Mouse (Mus musculus): ENCODE data around the gene Fggy. TPM values are rescaled to one million over a fixed set of nuclear protein-coding genes. Genes with fewer than 3 reads are reported as not detected.

Fggy gene
- polyA plus RNA-seq, 1 experiment from 2014 or later, result 5.6 TPM

DNA sequence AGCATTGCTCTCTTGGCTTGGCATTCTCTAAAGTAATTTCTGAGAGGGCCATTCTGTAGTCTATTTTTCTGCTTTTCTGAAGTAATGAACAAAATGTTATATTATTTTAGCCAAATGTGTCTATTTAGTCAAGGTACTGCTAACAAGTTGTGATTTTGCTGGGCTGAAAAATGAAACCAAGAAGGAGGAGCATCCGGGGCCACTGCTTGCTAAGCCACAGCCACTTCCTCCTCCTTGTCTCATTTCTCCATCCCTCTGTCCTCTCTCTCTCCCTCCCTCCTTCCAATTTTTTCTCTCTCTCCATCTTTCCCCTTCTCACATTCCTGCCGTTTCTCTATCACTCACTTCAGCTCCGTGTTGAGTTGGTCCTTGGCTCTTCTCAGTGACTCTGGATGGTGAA, 67.4 kb downstream of the Fggy start:
- WGBS, result 89% methylated on average over 3 of the region's 3 CpGs
- Histone ChIP-seq H3K9me3 (ENCODE audit: control insufficient read depth, low read length) (no peaks in the 10 kb centered on the region), H3K4me2 (ENCODE audit: low read length) (no peak overlapping the region), H3K27ac (ENCODE audit: low read length) (no peak overlapping the region), H3K9ac (replicated peaks; ENCODE audit: low read depth, low read length) (no peak overlapping the region), H3K27me3 (replicated peaks; ENCODE audit: control insufficient read depth, insufficient read depth, low read length) (no peaks in the 10 kb centered on the region), H3K4me3 (replicated peaks; ENCODE audit: low read length) (no peak overlapping the region), H3K36me3 (ENCODE audit: control insufficient read depth, insufficient read depth) (no peaks in the 10 kb centered on the region), H3K4me1 (replicated peaks; ENCODE audit: control insufficient read depth, insufficient read depth, low read length) (no peaks in the 10 kb centered on the region)
- ATAC-seq, result no peak

GRCm38 (mm10) chr4:95625651-95626050, 68.3 kb downstream of the Fggy start:
- no peaks in the 10 kb centered on the region for H3K27me3 ChIP-seq (replicated peaks; ENCODE audit: control insufficient read depth, insufficient read depth, low read length)
- H3K9me3 ChIP-seq (ENCODE audit: control insufficient read depth, low read length), result no peaks in the 10 kb centered on the region
- no peak overlapping the region for H3K4me3 ChIP-seq (replicated peaks; ENCODE audit: low read length)
- H3K4me2 ChIP-seq (ENCODE audit: low read length), result no peak overlapping the region
- no peak overlapping the region for H3K9ac ChIP-seq (replicated peaks; ENCODE audit: low read depth, low read length)
- 72% methylated on average over 4 of the region's 4 CpGs for WGBS
- no peak for ATAC-seq
- H3K27ac ChIP-seq (ENCODE audit: low read length), result no peak overlapping the region
- no peaks in the 10 kb centered on the region for H3K36me3 ChIP-seq (ENCODE audit: control insufficient read depth, insufficient read depth)
- H3K4me1 ChIP-seq (replicated peaks; ENCODE audit: control insufficient read depth, insufficient read depth, low read length), result no peaks in the 10 kb centered on the region

DNA sequence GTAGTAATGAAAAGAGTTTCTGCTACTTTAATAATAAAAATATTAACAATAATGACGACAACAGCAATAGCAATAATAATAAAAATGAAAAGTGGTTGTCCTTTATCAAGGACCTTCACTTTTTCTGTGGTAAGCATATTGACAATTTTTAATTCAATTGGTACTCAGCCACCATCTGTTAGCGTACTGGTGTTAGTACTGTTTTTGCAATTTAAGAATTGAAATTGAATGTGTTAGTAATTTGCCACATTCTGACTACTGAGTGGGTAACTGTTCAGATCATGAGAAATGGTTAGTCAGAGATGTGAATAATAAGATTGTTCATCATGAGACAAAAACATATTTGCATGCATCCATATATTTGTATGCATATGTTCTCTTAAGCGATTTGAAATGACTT, 68.9 kb downstream of the Fggy start:
- H3K4me1 ChIP-seq (replicated peaks; ENCODE audit: control insufficient read depth, insufficient read depth, low read length), result no peaks in the 10 kb centered on the region
- H3K36me3 ChIP-seq (ENCODE audit: control insufficient read depth, insufficient read depth), result no peaks in the 10 kb centered on the region
- no peak overlapping the region for H3K9ac ChIP-seq (replicated peaks; ENCODE audit: low read depth, low read length)
- H3K27me3 ChIP-seq (replicated peaks; ENCODE audit: control insufficient read depth, insufficient read depth, low read length), result no peaks in the 10 kb centered on the region
- H3K4me2 ChIP-seq (ENCODE audit: low read length), result no peak overlapping the region
- 79% methylated on average over 3 of the region's 3 CpGs for WGBS
- no peak for ATAC-seq
- no peak overlapping the region for H3K4me3 ChIP-seq (replicated peaks; ENCODE audit: low read length)
- no peak overlapping the region for H3K27ac ChIP-seq (ENCODE audit: low read length)
- H3K9me3 ChIP-seq (ENCODE audit: control insufficient read depth, low read length), result no peaks in the 10 kb centered on the region

DNA sequence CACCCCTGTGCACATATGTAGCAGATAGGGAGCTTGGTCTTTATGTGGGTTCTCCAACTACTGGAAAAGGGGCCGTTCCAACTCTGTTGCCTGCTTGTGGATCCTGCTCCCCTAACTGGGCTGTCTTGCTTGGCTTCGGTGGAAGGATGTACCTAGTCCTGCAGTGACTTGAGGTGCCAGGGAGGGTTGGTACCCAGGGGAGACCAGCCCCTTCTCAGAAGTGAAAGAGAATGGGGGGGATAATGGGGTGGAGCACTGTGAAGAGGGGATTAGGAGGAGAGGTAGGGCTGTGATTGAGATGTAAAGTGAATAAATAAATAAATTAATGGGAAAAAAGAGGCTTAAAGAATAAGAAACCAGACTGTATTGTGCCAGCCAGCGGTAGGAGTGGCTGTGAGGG, 77.6 kb downstream of the Fggy start:
- Histone ChIP-seq H3K27ac (ENCODE audit: low read length) (no peak overlapping the region), H3K27me3 (replicated peaks; ENCODE audit: control insufficient read depth, insufficient read depth, low read length) (no peaks in the 10 kb centered on the region), H3K4me1 (replicated peaks; ENCODE audit: control insufficient read depth, insufficient read depth, low read length) (peaks cover 15% of the 10 kb centered on the region), H3K4me2 (ENCODE audit: low read length) (no peak overlapping the region), H3K36me3 (ENCODE audit: control insufficient read depth, insufficient read depth) (no peaks in the 10 kb centered on the region), H3K9ac (replicated peaks; ENCODE audit: low read depth, low read length) (no peak overlapping the region), H3K4me3 (replicated peaks; ENCODE audit: low read length) (no peak overlapping the region), H3K9me3 (ENCODE audit: control insufficient read depth, low read length) (no peaks in the 10 kb centered on the region)
- WGBS, result 54% methylated on average over 3 of the region's 3 CpGs
- ATAC-seq, result no peak

- Histone ChIP-seq H3K27ac (ENCODE audit: low read length) (peak overlapping the region; percentile 76), H3K27me3 (replicated peaks; ENCODE audit: control insufficient read depth, insufficient read depth, low read length) (no peaks in the 10 kb centered on the region), H3K9ac (replicated peaks; ENCODE audit: low read depth, low read length) (0 out of 2 replicates have a peak overlapping the region, but pooled peaks have one; percentile 29), H3K4me2 (ENCODE audit: low read length) (no peak overlapping the region; the same call in 1 of the 2 replicates), H3K9me3 (ENCODE audit: control insufficient read depth, low read length) (no peaks in the 10 kb centered on the region), H3K36me3 (ENCODE audit: control insufficient read depth, insufficient read depth) (no peaks in the 10 kb centered on the region), H3K4me1 (replicated peaks; ENCODE audit: control insufficient read depth, insufficient read depth, low read length) (peaks cover 15% of the 10 kb centered on the region), H3K4me3 (replicated peaks; ENCODE audit: low read length) (no peak overlapping the region)
- peak; percentile 82 for ATAC-seq
- 10% methylated on average over 7 of the region's 7 CpGs for WGBS
Observed at GRCm38 (mm10) chr4:95636937-95637749, 79.8 kb downstream of the Fggy start.

DNA sequence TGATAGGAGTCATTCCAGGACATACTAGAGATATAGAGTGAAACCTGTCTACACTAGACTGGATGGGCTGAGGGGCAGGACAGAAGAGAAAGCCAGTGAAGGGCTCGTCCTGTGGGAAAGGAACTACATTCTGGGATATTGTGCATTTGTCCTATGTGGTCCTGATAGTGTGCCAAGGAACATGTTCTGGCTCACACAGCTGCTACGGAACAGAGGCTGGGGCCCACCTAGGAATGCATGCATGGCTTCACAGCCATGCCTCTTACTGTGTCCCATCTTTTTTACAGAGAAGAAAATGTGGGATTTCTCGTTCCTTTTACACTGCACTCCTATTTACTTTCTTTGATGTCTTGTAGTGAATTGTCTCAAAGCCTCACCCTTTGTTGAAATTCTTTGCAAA, 80.8 kb downstream of the Fggy start:
- Histone ChIP-seq H3K27ac (ENCODE audit: low read length) (peak overlapping the region; percentile 43), H3K9me3 (ENCODE audit: control insufficient read depth, low read length) (no peaks in the 10 kb centered on the region), H3K9ac (replicated peaks; ENCODE audit: low read depth, low read length) (no peak overlapping the region), H3K4me3 (replicated peaks; ENCODE audit: low read length) (no peak overlapping the region), H3K4me1 (replicated peaks; ENCODE audit: control insufficient read depth, insufficient read depth, low read length) (peaks cover 15% of the 10 kb centered on the region), H3K4me2 (ENCODE audit: low read length) (no peak overlapping the region), H3K27me3 (replicated peaks; ENCODE audit: control insufficient read depth, insufficient read depth, low read length) (no peaks in the 10 kb centered on the region), H3K36me3 (ENCODE audit: control insufficient read depth, insufficient read depth) (no peaks in the 10 kb centered on the region)
- 33% methylated on average over 3 of the region's 3 CpGs for WGBS
- no peak for ATAC-seq

- 88% methylated on average over 1 of the region's 1 CpGs for WGBS
- no peak overlapping the region for H3K27ac ChIP-seq (ENCODE audit: low read length)
- no peak overlapping the region for H3K4me2 ChIP-seq (ENCODE audit: low read length)
- H3K9ac ChIP-seq (replicated peaks; ENCODE audit: low read depth, low read length), result no peak overlapping the region
- H3K4me3 ChIP-seq (replicated peaks; ENCODE audit: low read length), result no peak overlapping the region
- no peaks in the 10 kb centered on the region for H3K9me3 ChIP-seq (ENCODE audit: control insufficient read depth, low read length)
- no peaks in the 10 kb centered on the region for H3K36me3 ChIP-seq (ENCODE audit: control insufficient read depth, insufficient read depth)
- no peak for ATAC-seq
- H3K27me3 ChIP-seq (replicated peaks; ENCODE audit: control insufficient read depth, insufficient read depth, low read length), result no peaks in the 10 kb centered on the region
- peaks cover 15% of the 10 kb centered on the region for H3K4me1 ChIP-seq (replicated peaks; ENCODE audit: control insufficient read depth, insufficient read depth, low read length)
Observed at GRCm38 (mm10) chr4:95640831-95641230, 83.5 kb downstream of the Fggy start.

- H3K36me3 ChIP-seq (ENCODE audit: control insufficient read depth, insufficient read depth), result no peaks in the 10 kb centered on the region
- ATAC-seq, result no peak
- no peak overlapping the region for H3K4me2 ChIP-seq (ENCODE audit: low read length)
- no peak overlapping the region for H3K27ac ChIP-seq (ENCODE audit: low read length)
- H3K9me3 ChIP-seq (ENCODE audit: control insufficient read depth, low read length), result no peaks in the 10 kb centered on the region
- H3K27me3 ChIP-seq (replicated peaks; ENCODE audit: control insufficient read depth, insufficient read depth, low read length), result no peaks in the 10 kb centered on the region
- H3K4me1 ChIP-seq (replicated peaks; ENCODE audit: control insufficient read depth, insufficient read depth, low read length), result no peaks in the 10 kb centered on the region
- 31% methylated on average over 5 of the region's 5 CpGs for WGBS
- H3K9ac ChIP-seq (replicated peaks; ENCODE audit: low read depth, low read length), result no peak overlapping the region
- H3K4me3 ChIP-seq (replicated peaks; ENCODE audit: low read length), result no peak overlapping the region
Observed at GRCm38 (mm10) chr4:95644048-95644447, 86.7 kb downstream of the Fggy start.

GRCm38 (mm10) chr4:95648801-95649551, 91.7 kb downstream of the Fggy start:
- 63% methylated on average over 3 of the region's 3 CpGs for WGBS
- H3K9me3 ChIP-seq (ENCODE audit: control insufficient read depth, low read length), result no peaks in the 10 kb centered on the region
- no peak overlapping the region for H3K9ac ChIP-seq (replicated peaks; ENCODE audit: low read depth, low read length)
- H3K27ac ChIP-seq (ENCODE audit: low read length), result no peak overlapping the region
- no peak overlapping the region for H3K4me2 ChIP-seq (ENCODE audit: low read length)
- H3K4me3 ChIP-seq (replicated peaks; ENCODE audit: low read length), result no peak overlapping the region
- peaks cover 17% of the 10 kb centered on the region for H3K4me1 ChIP-seq (replicated peaks; ENCODE audit: control insufficient read depth, insufficient read depth, low read length)
- ATAC-seq, result no peak
- H3K36me3 ChIP-seq (ENCODE audit: control insufficient read depth, insufficient read depth), result no peaks in the 10 kb centered on the region
- H3K27me3 ChIP-seq (replicated peaks; ENCODE audit: control insufficient read depth, insufficient read depth, low read length), result no peaks in the 10 kb centered on the region
